ENCODE assay signal across 9 mouse cellular contexts in genomic region chr4:139636373-139636772, GRCm38 (mm10). TPM values are rescaled to one million over a fixed set of nuclear protein-coding genes. Genes with fewer than 3 reads are reported as not detected.
DNase-seq lines count a peak whose midpoint lies in the region; ATAC-seq and TF ChIP-seq lines count a peak whose summit lies in the region.
"Had no signal": no experiment of that assay in that cellular context is flagged by ENCODE, and none has a peak within 500 bp of the region (broad histone marks: within the 10 kb centered on the region; RNA-seq: fewer than 3 reads in every experiment).

No protein-coding gene starts in this region.

- no peak overlapping the region for H3K9ac ChIP-seq in liver, embryonic 12.5 days
- H3K9ac ChIP-seq in hindbrain, postnatal 0 days (replicated peaks; ENCODE audit: low read length): no peak overlapping the region
- H3K9ac ChIP-seq in liver, embryonic 13.5 days: no peak overlapping the region
- H3K9ac ChIP-seq: midbrain, embryonic 12.5 days had no signal

- H3K27ac ChIP-seq in liver, embryonic 12.5 days: no peak overlapping the region
- H3K27ac ChIP-seq in hindbrain, postnatal 0 days: no peak overlapping the region
- H3K27ac ChIP-seq in liver, embryonic 13.5 days: no peak overlapping the region
- H3K27ac ChIP-seq: midbrain, embryonic 12.5 days had no signal

- peak; percentile 99 for TF ChIP-seq CTCF in hindbrain, postnatal 0 days (IDR thresholded peaks at IDR 0.05; ENCODE audit: low read depth)

- ATAC-seq in liver, embryonic 12.5 days: no peak
- ATAC-seq in hindbrain, postnatal 0 days: no peak
- ATAC-seq in liver, embryonic 13.5 days (ENCODE audit: low read depth): no peak
- no peak for ATAC-seq in activated CD4-positive, CD25-positive, alpha-beta regulatory T cell, adult 4 months

- peaks cover 20% of the 10 kb centered on the region for H3K27me3 ChIP-seq in liver, embryonic 12.5 days (replicated peaks)
- no peaks in the 10 kb centered on the region for H3K27me3 ChIP-seq in hindbrain, postnatal 0 days (ENCODE audit: insufficient read depth, low read length)
- H3K27me3 ChIP-seq in liver, embryonic 13.5 days: peaks cover 5% of the 10 kb centered on the region

- DNase-seq in liver: peak; percentile 66
- peak; percentile 52 for DNase-seq in T-cell, adult 2 months (ENCODE audit: low spot score)
- DNase-seq in cerebellum, postnatal 36 days: peak; percentile 80 to 81
- peak; percentile 78 for DNase-seq in hindbrain, postnatal 0 days (ENCODE audit: low spot score)
- peak; percentile 48 for DNase-seq in liver, embryonic 13.5 days
- peak; percentile 63 for DNase-seq in right cerebral cortex, adult 18-20 months

- no peak overlapping the region for H3K4me3 ChIP-seq in liver, embryonic 12.5 days
- no peak overlapping the region for H3K4me3 ChIP-seq in hindbrain, postnatal 0 days (ENCODE audit: low read length)
- H3K4me3 ChIP-seq in liver, embryonic 13.5 days (replicated peaks): no peak overlapping the region
- H3K4me3 ChIP-seq: midbrain, embryonic 12.5 days had no signal

- H3K36me3 ChIP-seq in liver, embryonic 12.5 days: peaks cover 33% of the 10 kb centered on the region
- peaks cover 22% of the 10 kb centered on the region; the same call in 1 of the 2 replicates for H3K36me3 ChIP-seq in hindbrain, postnatal 0 days (ENCODE audit: insufficient read depth, low read length)
- peaks cover 27% of the 10 kb centered on the region for H3K36me3 ChIP-seq in liver, embryonic 13.5 days
- H3K36me3 ChIP-seq: midbrain, embryonic 12.5 days had no signal

- H3K4me2 ChIP-seq in liver, embryonic 12.5 days: no peak overlapping the region
- H3K4me2 ChIP-seq in hindbrain, postnatal 0 days (ENCODE audit: low read depth, low read length): no peak overlapping the region
- H3K4me2 ChIP-seq in liver, embryonic 13.5 days: no peak overlapping the region
- H3K4me2 ChIP-seq: midbrain, embryonic 12.5 days had no signal

- WGBS in liver, embryonic 12.5 days (ENCODE audit: insufficient replicate concordance): 27% methylated on average over 7 of the region's 7 CpGs
- WGBS in hindbrain, postnatal 0 days: 31% methylated on average over 7 of the region's 7 CpGs
- WGBS in liver, embryonic 13.5 days (ENCODE audit: insufficient replicate concordance): 24% methylated on average over 7 of the region's 7 CpGs

- H3K4me1 ChIP-seq in liver, embryonic 12.5 days: peaks cover 28% of the 10 kb centered on the region
- 0 out of 2 replicates have a peak, but pooled peaks cover 8% of the 10 kb centered on the region for H3K4me1 ChIP-seq in hindbrain, postnatal 0 days (ENCODE audit: insufficient read depth, low read length)
- peaks cover 45% of the 10 kb centered on the region for H3K4me1 ChIP-seq in liver, embryonic 13.5 days (replicated peaks)

- H3K9me3 ChIP-seq in liver, embryonic 12.5 days (replicated peaks): no peaks in the 10 kb centered on the region
- no peaks in the 10 kb centered on the region for H3K9me3 ChIP-seq in hindbrain, postnatal 0 days (ENCODE audit: low read length)
- H3K9me3 ChIP-seq in liver, embryonic 13.5 days (replicated peaks): no peaks in the 10 kb centered on the region
- H3K9me3 ChIP-seq: midbrain, embryonic 12.5 days had no signal

RNA-seq across cellular contexts. Expression of gene Aldh4a1, which starts 13.7 kb away (rescaled TPM):
- polyA plus RNA-seq in liver, embryonic 12.5 days (2016; fragmentation: Nextera tagmentation; extraction: Ambion mirVana): 49.4 and 52.0 TPM in 2 replicates
- total RNA-seq in hindbrain, postnatal 0 days (2014; rRNA removed): 30.0 and 43.3 TPM in 2 replicates
- 26.6 and 27.6 TPM in 2 replicates for polyA plus RNA-seq in hindbrain, postnatal 0 days (2015; fragmentation: Nextera tagmentation; extraction: Ambion mirVana)
- 50.2 and 57.3 TPM in 2 replicates for polyA plus RNA-seq in liver, embryonic 13.5 days (2015; fragmentation: Nextera tagmentation; extraction: Ambion mirVana)
- 10 to 100 TPM in 1 of 2 experiments, 1 to 10 TPM in 1; 6.7 to 11.3 TPM for polyA plus RNA-seq in activated CD4-positive, CD25-positive, alpha-beta regulatory T cell, adult 4 months (2017; shearing (Covaris generic))

RNA-seq across cellular contexts. Expression of gene Tas1r2, which starts 17.0 kb away (rescaled TPM):
- polyA plus RNA-seq in liver, embryonic 12.5 days (2016; fragmentation: Nextera tagmentation; extraction: Ambion mirVana): not detected in 2 replicates
- total RNA-seq in hindbrain, postnatal 0 days (2014; rRNA removed): not detected in 2 replicates
- not detected in 2 replicates for polyA plus RNA-seq in hindbrain, postnatal 0 days (2015; fragmentation: Nextera tagmentation; extraction: Ambion mirVana)
- not detected in 2 replicates for polyA plus RNA-seq in liver, embryonic 13.5 days (2015; fragmentation: Nextera tagmentation; extraction: Ambion mirVana)
- polyA plus RNA-seq in activated CD4-positive, CD25-positive, alpha-beta regulatory T cell, adult 4 months (2017; shearing (Covaris generic)): not detected
- polyA plus RNA-seq: midbrain, embryonic 12.5 days had no signal

RNA-seq across cellular contexts. Expression of gene Gm21969, which starts 33.4 kb away (rescaled TPM):
- polyA plus RNA-seq in liver, embryonic 12.5 days (2016; fragmentation: Nextera tagmentation; extraction: Ambion mirVana): not detected in 2 replicates
- not detected in 2 replicates for total RNA-seq in hindbrain, postnatal 0 days (2014; rRNA removed)
- not detected in 2 replicates for polyA plus RNA-seq in hindbrain, postnatal 0 days (2015; fragmentation: Nextera tagmentation; extraction: Ambion mirVana)
- not detected in 2 replicates for polyA plus RNA-seq in liver, embryonic 13.5 days (2015; fragmentation: Nextera tagmentation; extraction: Ambion mirVana)
- not detected for polyA plus RNA-seq in activated CD4-positive, CD25-positive, alpha-beta regulatory T cell, adult 4 months (2017; shearing (Covaris generic))
- polyA plus RNA-seq: midbrain, embryonic 12.5 days had no signal
